Mouse (Mus musculus) layer of hippocampus, adult 2 months (tissue): ENCODE data around the gene Ppp1r36. TPM values are rescaled to one million over a fixed set of nuclear protein-coding genes. Genes with fewer than 3 reads are reported as not detected.

ENCODE experiments used
- DNase-seq, 2 experiments: peaks; one replicate each; pipeline ENCODE4 v3.0.0; 2022; ENCODE audit warnings: low spot score in 2 of 2
- H3K27ac ChIP-seq: fragments of 200-600 bp; 2 replicates; pipeline ENCODE4 v1.8.1; 2022
- H3K4me3 ChIP-seq: fragments of 200-600 bp; 2 replicates; pipeline ENCODE4 v1.8.1; 2022; ENCODE audit warnings: mild to moderate bottlenecking
- CTCF ChIP-seq: fragments of 200-600 bp; conservative IDR thresholded peaks from 2 replicates; pipeline ENCODE4 v1.8.1; 2022; ENCODE audit warnings: antibody characterized with exemption, mild to moderate bottlenecking, moderate library complexity
- total RNA-seq, 2 experiments: library from RNA; stranded (reverse); gene quantifications; 2 replicates each; pipeline ENCODE4 v1.2.3; 2021

Ppp1r36 gene
- total RNA-seq, 2 experiments from 2014 or later: 1.9 TPM

DNA sequence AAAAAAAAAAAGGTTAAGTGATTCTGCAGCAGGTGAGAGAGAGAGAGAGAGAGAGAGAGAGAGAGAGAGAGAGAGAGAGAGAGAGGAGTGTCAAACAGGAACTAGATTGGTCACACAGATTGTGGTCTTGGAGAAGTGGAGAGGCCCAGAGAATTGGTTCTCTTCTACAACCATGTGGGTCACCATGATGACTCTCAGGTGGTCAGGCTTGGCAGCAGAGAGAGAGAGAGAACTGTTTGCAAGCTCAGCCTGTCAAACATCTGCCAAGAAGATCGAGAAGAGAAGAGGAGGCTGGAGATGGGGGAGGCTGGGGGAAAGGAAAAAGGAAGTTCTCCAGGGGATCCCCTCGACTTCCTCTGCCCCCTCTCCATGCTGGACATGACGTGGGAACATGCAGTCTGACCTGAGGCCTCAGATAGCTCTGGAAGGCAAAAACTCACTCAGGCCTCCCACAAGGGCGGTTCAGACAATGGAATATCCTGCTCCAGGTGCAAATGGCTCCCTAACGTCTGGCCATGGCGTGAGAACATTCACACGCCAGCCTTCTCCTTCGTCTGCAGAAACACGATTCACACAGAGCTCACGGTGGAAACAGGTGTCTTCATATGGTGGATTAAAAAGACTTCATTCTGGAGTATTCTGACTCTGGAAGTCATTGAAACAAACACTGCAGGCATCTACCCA, 56.4 kb downstream of the Ppp1r36 start:
- no peak for TF ChIP-seq CTCF
- H3K27ac ChIP-seq: no peak overlapping the region
- no peak overlapping the region for H3K4me3 ChIP-seq
- no peak for DNase-seq

DNA sequence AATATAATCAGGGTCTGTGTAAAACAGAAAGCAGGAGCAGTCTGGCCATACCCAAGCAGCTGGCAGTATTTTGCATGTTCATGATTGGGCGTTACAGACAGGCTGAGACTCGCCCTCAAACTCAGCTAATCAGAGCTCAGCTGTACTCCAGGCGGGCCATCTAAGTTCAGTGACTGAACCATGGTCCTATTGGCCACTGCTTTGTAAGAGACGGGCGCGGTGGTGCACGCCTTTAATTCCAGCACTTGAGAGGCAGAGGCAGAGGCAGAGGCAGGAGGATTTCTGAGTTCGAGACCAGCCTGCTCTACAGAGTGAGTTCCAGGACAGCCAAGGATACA, 56.9 kb downstream of the Ppp1r36 start:
- Histone ChIP-seq H3K27ac (no peak overlapping the region), H3K4me3 (no peak overlapping the region)
- DNase-seq: no peak
- no peak for TF ChIP-seq CTCF

DNA sequence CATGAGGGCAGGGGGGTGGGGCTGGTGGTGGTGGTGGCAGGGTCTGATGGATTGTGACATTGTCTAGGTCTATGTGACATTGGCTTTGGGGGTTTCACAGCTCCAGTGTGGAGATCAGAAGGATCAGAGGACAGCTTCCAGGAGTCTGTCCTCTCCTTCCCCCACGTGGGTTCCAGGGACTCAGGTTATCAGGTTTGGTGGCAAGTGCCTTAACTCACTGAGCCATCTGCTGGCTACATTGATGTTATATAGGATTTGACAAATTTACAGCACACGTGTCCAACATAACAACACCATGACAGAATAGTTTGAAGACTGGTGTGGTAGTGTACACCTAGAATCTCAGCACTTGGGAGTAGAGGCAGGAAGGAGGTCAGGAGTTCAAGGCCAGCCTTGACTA, 57.5 kb downstream of the Ppp1r36 start:
- no peak for DNase-seq
- Histone ChIP-seq H3K4me3 (no peak overlapping the region), H3K27ac (no peak overlapping the region)
- no peak for TF ChIP-seq CTCF

DNA sequence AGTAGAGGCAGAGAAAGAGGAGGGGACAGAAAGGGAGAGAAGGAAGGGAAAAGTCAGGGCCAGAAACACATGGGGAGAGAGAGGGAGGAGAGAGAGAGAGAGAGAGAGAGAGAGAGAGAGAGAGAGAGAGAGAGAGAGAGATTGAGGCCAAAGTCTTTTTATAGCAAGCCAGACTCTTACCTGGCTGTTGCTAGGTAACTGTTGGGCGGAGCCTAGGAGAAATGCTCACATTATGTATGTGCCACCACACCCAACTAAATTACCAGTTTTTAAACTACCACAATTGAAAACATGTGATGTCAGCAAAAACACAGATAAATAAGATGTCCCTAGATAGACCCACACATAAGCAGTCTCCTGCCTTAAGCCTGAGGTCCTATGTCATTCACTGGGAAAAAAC, 58.8 kb downstream of the Ppp1r36 start:
- TF ChIP-seq CTCF: no peak

DNA sequence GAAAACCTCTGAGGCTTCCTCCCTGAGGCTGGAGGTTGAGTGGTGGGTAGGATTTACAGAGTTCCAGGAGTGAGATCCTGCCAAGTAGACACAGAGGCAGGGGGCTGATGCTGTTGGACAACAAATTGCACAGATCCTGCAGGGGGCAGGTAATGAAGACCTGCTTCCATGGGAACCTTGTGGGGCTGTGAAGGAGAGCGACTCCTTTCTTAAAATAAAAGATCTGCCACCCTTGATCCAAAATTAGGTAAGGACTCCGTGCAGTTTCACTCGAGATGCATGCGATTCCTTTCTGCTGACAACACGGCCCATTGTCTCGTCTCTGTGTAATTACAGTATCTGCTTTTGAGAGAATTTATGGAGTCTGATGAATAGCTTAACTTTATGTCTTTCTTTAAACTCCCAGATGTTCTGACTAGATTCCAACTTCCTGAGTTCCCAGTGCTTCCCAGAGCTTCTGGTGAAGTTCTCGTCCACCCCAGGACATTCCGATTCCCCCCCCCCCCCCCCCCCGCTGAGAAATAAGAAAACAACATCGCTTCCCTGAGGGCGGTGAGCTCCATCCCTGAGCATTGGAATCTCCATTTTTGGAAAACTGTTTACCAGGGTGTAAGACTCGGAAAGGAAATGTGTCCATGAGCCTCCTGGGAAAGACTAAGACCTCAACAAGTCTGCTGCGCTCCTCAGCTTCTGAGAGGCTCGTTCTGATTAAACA, 61.1 kb downstream of the Ppp1r36 start:
- Histone ChIP-seq H3K4me3 (no peak overlapping the region), H3K27ac (peak overlapping the region; percentile 68; the same call in 1 of the 2 replicates)
- TF ChIP-seq CTCF: no peak
- no peak for DNase-seq

More for the DNA sequence above, 58.8 kb downstream of the Ppp1r36 start:
- no peak for DNase-seq
- no peak overlapping the region for H3K4me3 ChIP-seq
- H3K27ac ChIP-seq: no peak overlapping the region

DNA sequence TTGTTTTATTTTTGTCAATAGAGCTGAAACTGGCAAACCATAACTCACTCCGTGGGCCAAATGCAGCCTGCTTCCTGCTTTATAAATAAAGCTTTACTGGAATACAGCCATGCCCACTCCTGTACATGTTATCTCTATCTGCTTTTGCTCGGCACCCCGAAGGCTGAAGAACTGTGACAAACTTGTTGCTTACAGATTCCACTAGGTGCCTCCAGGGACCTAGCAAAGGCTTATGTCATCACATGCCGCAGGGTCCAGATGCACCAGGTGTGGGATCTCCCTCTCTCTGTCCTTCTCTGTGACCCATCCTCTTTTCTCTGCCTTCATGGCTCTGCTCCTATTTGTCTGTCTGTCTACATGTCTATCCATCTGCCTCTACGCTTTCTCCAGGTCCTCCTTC, 61.8 kb downstream of the Ppp1r36 start:
- no peak overlapping the region for H3K4me3 ChIP-seq
- no peak for DNase-seq
- H3K27ac ChIP-seq: no peak overlapping the region
- 0 out of 2 replicates have a peak, but pooled peaks have one; percentile 6 for TF ChIP-seq CTCF

DNA sequence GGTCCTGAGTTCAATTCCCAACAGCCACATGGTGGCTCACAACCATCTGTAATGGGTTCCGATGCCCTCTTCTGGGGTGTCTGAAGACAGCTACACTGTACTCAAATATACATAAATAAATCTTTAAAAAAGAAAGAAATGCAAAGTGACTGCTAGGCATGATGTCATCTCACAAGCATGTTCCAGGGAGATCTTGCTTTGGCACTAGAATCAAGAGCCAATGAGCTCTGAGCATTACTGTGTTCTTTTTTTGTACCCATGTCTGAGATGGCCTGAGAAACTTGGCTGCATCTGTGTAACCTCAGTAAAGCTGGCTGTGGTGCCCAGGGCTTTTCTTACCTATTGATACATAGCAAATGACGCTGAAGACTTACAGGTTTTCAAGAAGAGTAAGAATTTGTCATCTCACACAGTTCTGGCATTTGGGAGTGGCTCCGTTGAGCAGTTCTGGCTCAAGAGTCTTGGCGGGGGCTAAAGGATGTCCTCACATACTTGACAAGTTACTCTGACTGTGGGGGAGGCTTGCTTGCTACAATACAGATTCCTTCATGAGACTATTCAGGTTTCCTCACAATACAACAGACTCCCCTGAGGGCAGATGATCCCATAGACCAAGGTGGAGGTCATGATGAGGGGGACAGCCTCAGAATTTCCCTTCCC, 62.6 kb downstream of the Ppp1r36 start:
- no peak overlapping the region for H3K4me3 ChIP-seq
- TF ChIP-seq CTCF: no peak
- H3K27ac ChIP-seq: no peak overlapping the region
- DNase-seq: no peak

DNA sequence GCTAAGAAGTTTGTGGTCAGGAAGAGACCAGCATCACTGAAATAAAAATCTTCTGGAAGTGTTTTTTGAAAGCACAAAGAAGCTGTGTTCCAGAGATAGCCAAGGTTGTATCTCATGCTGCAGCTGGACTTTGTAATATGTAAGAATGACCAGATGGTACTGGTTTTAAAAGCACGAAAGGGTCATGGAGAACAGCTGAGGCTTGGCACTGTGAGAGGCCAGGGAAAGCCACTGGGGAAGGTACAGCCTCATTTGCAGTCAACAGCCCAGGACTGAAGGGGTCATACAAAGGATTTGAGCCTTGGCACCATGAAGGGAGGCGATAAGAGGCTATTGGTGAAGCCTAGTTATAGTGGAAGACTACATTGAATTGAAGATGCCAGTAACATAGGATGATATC, 65.1 kb downstream of the Ppp1r36 start:
- no peak overlapping the region for H3K4me3 ChIP-seq
- no peak overlapping the region for H3K27ac ChIP-seq
- no peak for TF ChIP-seq CTCF
- DNase-seq: no peak

DNA sequence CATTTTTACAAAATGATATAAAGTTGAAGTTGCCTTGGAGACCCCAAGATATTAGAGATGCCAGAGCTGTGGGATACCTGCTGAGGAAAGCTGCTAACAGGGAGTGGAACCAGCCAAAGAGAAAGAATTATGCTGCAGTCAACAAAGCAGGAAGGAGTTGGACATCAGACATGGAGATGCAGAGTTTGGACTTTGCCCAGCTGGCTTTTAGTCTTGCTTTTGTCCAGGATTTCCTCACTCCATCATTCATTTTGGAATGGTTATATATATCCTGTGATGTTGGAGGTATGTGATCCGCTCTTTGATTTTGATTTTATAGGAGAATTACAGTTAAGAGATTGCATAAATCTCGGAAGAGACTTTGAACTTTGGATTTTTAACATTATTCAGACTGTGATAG, 65.6 kb downstream of the Ppp1r36 start:
- no peak for DNase-seq
- no peak overlapping the region for H3K4me3 ChIP-seq
- TF ChIP-seq CTCF: no peak

DNA sequence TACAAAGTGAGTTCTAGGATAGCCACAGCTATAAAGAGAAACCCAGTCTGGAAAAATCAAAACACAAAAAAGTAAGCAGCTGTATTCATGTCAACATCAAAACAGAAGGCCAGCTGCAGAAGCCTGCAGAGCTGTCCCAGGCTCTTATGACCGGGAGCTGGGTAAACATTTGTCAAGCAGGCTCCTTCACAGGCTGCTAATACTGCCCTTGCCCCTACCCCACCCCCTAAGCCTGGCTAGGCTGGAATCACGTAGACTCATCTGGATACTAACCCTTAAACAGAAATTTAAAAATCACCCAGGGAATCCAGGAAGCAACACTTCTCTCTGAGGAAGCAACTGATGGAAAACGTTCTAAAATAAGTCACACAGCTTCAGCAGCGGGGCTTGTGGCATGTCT, 67.5 kb downstream of the Ppp1r36 start:
- TF ChIP-seq CTCF: no peak
- no peak overlapping the region for H3K4me3 ChIP-seq
- no peak for DNase-seq
- no peak overlapping the region for H3K27ac ChIP-seq

More for the DNA sequence above, 65.6 kb downstream of the Ppp1r36 start:
- no peak overlapping the region for H3K27ac ChIP-seq

DNA sequence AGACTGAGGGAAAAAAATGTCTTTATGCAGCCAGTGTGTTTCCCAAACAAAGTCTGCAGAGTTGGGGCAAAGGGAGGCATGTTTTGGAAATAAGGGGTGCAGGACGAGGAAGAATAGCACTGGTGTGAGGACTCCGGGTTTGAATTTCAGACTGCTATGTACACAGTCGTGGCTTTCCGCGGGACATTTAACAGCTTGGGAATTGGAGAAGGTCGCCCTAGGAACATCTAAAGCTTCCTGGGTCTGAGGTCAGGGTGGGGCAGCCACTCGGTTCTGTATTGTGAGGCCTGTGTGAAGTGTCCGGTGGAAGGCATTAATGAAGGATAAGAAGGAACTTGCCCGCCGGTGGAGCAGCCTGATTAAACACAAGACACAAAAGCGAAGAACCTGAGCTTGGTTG, 68.0 kb downstream of the Ppp1r36 start:
- Histone ChIP-seq H3K4me3 (no peak overlapping the region), H3K27ac (no peak overlapping the region)
- TF ChIP-seq CTCF: no peak
- DNase-seq: no peak

DNA sequence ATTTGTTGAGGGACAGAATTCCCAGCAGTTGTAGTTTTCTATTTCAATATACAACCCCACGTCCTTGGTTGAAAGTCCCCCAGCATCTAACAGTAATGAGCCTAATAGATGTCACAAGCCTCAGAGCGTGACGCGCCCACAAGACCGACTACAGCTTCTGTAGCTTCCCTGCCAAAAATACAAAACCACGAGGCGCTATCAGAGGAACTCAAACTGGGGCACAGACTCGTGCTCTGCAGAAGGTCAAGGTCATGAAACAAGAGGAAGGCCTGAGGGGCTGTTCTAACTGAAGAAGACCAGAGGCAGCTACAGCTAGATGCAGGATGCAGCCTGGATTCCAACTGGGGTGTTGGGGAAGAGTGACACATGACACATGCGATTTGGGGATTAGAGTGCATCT, 69.6 kb downstream of the Ppp1r36 start:
- H3K4me3 ChIP-seq: no peak overlapping the region
- no peak for DNase-seq
- TF ChIP-seq CTCF: no peak
- no peak overlapping the region for H3K27ac ChIP-seq

Other genes with a start within 250 kb of the Ppp1r36 start
- gene Esr2, start 240.3 kb upstream of the Ppp1r36 start, total RNA-seq: under 1 TPM in 1 of 2 experiments, not detected in 1; 0.23 TPM
- gene Tex21, start 170.8 kb upstream of the Ppp1r36 start, total RNA-seq: not detected
- 10 to 100 TPM; 42.6 to 47.5 TPM for gene Mthfd1, start 162.2 kb upstream of the Ppp1r36 start, total RNA-seq
- gene Akap5, start 92.6 kb upstream of the Ppp1r36 start, total RNA-seq: 10 to 100 TPM; 61.5 to 63.0 TPM
- gene Zbtb25, start 47.9 kb upstream of the Ppp1r36 start, total RNA-seq: 10 to 100 TPM; 17.6 to 23.6 TPM
- 1 to 10 TPM; 7.2 to 8.3 TPM for gene Zbtb1, start 47.3 kb upstream of the Ppp1r36 start, total RNA-seq
- gene Hspa2, start 13.4 kb upstream of the Ppp1r36 start, total RNA-seq: 100 to 1,000 TPM; 114 to 117 TPM
- 10 to 100 TPM; 22.9 to 24.4 TPM for gene Plekhg3, start 113.4 kb downstream of the Ppp1r36 start, total RNA-seq